Mouse (Mus musculus) thymus, postnatal 25 days (tissue): ENCODE data around the gene F3.

ENCODE experiments used
- DNase-seq: peaks from one replicate; pipeline ENCODE4 v3.0.0; 2022

The F3 gene

GRCm38 (mm10) chr3:121722971-121723844 is at the start of gene F3:
Gene F3, plus strand, starts transcription at chr3:121723537.
- DNase-seq: peak; percentile 66

GRCm38 (mm10) chr3:121678935-121679334 is 44.4 kb upstream of the F3 start:
- DNase-seq: no peak

GRCm38 (mm10) chr3:121679443-121679842 is 43.9 kb upstream of the F3 start:
- no peak for DNase-seq

GRCm38 (mm10) chr3:121680187-121680586 is 43.1 kb upstream of the F3 start:
- no peak for DNase-seq

GRCm38 (mm10) chr3:121682439-121683411 is 40.6 kb upstream of the F3 start:
- DNase-seq: no peak

GRCm38 (mm10) chr3:121684552-121684951 is 38.8 kb upstream of the F3 start:
- no peak for DNase-seq

GRCm38 (mm10) chr3:121684963-121685362 is 38.4 kb upstream of the F3 start:
- DNase-seq: no peak

GRCm38 (mm10) chr3:121685985-121686384 is 37.4 kb upstream of the F3 start:
- DNase-seq: no peak

- DNase-seq: no peak
Observed at GRCm38 (mm10) chr3:121686408-121686911, 36.9 kb upstream of the F3 start.

- DNase-seq: no peak
Observed at GRCm38 (mm10) chr3:121687741-121688140, 35.6 kb upstream of the F3 start.

GRCm38 (mm10) chr3:121689029-121689428 is 34.3 kb upstream of the F3 start:
- DNase-seq: peak; percentile 26

- no peak for DNase-seq
Observed at GRCm38 (mm10) chr3:121689697-121690096, 33.6 kb upstream of the F3 start.

GRCm38 (mm10) chr3:121693001-121693730 is 30.2 kb upstream of the F3 start:
- DNase-seq: no peak

- no peak for DNase-seq
Observed at GRCm38 (mm10) chr3:121693746-121694145, 29.6 kb upstream of the F3 start.

- DNase-seq: no peak
Observed at GRCm38 (mm10) chr3:121697169-121697568, 26.2 kb upstream of the F3 start.

GRCm38 (mm10) chr3:121699401-121699800 is 23.9 kb upstream of the F3 start:
- no peak for DNase-seq

- DNase-seq: no peak
Observed at GRCm38 (mm10) chr3:121699849-121700248, 23.5 kb upstream of the F3 start.

GRCm38 (mm10) chr3:121700364-121700952 is 22.9 kb upstream of the F3 start:
- DNase-seq: no peak

GRCm38 (mm10) chr3:121703155-121703879 is 20.0 kb upstream of the F3 start:
- no peak for DNase-seq

GRCm38 (mm10) chr3:121703880-121704243 is 19.5 kb upstream of the F3 start:
- no peak for DNase-seq

- DNase-seq: no peak
Observed at GRCm38 (mm10) chr3:121706087-121706486, 17.2 kb upstream of the F3 start.

- DNase-seq: no peak
Observed at GRCm38 (mm10) chr3:121707106-121707505, 16.2 kb upstream of the F3 start.
